Mouse (Mus musculus) ES-Bruce4 (cell line): Measurements from ENCODE around the gene Lmod1. TPM values are rescaled to one million over a fixed set of nuclear protein-coding genes. Genes with fewer than 3 reads are reported as not detected.

ENCODE experiments used
- H3K27ac ChIP-seq: 2 replicates; pipeline ENCODE4 v1.5.1; 2012; ENCODE audit warnings: low read length, inconsistent platforms; ENCODE audit not compliant: insufficient read depth
- H3K27me3 ChIP-seq: 2 replicates; pipeline ENCODE4 v1.6.1; 2012; ENCODE audit warnings: mild to moderate bottlenecking, low read length, inconsistent platforms; ENCODE audit not compliant: control insufficient read depth, poor library complexity, insufficient read depth, severe bottlenecking
- H3K36me3 ChIP-seq: 2 replicates; pipeline ENCODE4 v1.6.1; 2012; ENCODE audit warnings: inconsistent platforms, mild to moderate bottlenecking, low read length, moderate library complexity; ENCODE audit not compliant: control insufficient read depth, poor library complexity, insufficient read depth, severe bottlenecking
- H3K4me1 ChIP-seq: one replicate; pipeline ENCODE4 v1.8.1; 2011; ENCODE audit warnings: low read length; ENCODE audit not compliant: control insufficient read depth, insufficient read depth
- H3K4me3 ChIP-seq: 2 replicates; pipeline ENCODE4 v1.5.1; 2011; ENCODE audit warnings: low read depth, mild to moderate bottlenecking, low read length
- H3K9ac ChIP-seq: 2 replicates; pipeline ENCODE4 v1.6.1; 2012; ENCODE audit warnings: low read depth, mild to moderate bottlenecking, inconsistent platforms; ENCODE audit not compliant: poor library complexity, severe bottlenecking
- H3K9me3 ChIP-seq: replicated peaks from 2 replicates; pipeline ENCODE4 v1.6.1; 2012; ENCODE audit warnings: mild to moderate bottlenecking, low read length, inconsistent platforms; ENCODE audit not compliant: control insufficient read depth, poor library complexity, insufficient read depth, severe bottlenecking
- CTCF ChIP-seq: IDR thresholded peaks from one replicate; pipeline ENCODE4 v1.8.1; 2011; ENCODE audit warnings: low read depth, low read length
- EP300 ChIP-seq: IDR thresholded peaks from 2 replicates; pipeline ENCODE4 v1.6.1; 2011; ENCODE audit warnings: low read depth, low read length; ENCODE audit not compliant: insufficient read depth
- POLR2A ChIP-seq: IDR thresholded peaks from one replicate; pipeline ENCODE4 v1.8.1; 2011; ENCODE audit warnings: low read length; ENCODE audit not compliant: insufficient read depth
- polyA plus RNA-seq: library from polyadenylated mRNA; stranded (reverse); fragments of >200 nt; gene quantifications from 2 replicates; pipeline ENCODE4 v1.2.4, GENCODE M21; 2011; ENCODE audit warnings: low read depth; ENCODE audit not compliant: missing spikeins, insufficient read depth, insufficient read length

The Lmod1 gene
- polyA plus RNA-seq, 1 experiment: 2.5 TPM

DNA sequence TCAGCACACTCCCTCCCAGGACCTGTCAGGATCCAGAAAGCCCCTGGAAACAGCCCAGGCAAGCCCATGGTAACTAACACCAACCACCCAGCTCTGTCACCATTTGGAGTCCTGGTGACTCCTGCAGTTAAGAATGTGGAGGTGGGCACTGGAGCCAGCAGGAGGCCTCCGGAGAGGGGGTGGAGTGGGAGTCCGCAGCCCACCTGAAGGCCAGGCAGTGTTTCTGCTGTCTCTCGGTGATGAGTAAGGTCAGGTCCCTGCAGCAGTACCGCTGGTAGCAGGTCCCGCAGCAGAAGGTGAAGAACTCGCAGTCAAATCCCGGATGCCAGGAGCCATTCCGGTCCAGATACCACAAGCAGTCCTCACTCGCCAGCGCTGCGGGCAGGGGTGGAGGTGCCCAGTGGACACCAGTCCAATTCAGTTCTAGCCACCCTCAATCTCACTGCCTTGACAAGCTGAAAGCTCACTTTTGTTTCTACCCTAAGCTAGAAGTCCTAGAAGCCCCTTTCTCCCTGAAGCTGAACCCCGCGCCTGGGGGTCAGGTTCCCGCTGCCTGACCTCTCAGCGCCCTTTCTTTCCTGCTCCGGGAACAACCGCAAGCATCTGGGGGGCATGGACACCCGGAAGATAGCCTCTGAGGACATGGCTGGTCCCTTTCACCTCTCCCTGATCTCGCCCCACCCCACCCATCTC is 49.7 kb downstream of the Lmod1 start:
- H3K36me3 ChIP-seq: no peaks in the 10 kb centered on the region
- no peaks in the 10 kb centered on the region for H3K27me3 ChIP-seq
- peak overlapping the region; percentile 44 for H3K9ac ChIP-seq
- TF ChIP-seq EP300: no peak
- TF ChIP-seq POLR2A: no peak
- no peak for TF ChIP-seq CTCF
- H3K4me1 ChIP-seq: no peaks in the 10 kb centered on the region
- no peak overlapping the region for H3K27ac ChIP-seq
- peak overlapping the region; percentile 66 for H3K4me3 ChIP-seq
- no peaks in the 10 kb centered on the region for H3K9me3 ChIP-seq

DNA sequence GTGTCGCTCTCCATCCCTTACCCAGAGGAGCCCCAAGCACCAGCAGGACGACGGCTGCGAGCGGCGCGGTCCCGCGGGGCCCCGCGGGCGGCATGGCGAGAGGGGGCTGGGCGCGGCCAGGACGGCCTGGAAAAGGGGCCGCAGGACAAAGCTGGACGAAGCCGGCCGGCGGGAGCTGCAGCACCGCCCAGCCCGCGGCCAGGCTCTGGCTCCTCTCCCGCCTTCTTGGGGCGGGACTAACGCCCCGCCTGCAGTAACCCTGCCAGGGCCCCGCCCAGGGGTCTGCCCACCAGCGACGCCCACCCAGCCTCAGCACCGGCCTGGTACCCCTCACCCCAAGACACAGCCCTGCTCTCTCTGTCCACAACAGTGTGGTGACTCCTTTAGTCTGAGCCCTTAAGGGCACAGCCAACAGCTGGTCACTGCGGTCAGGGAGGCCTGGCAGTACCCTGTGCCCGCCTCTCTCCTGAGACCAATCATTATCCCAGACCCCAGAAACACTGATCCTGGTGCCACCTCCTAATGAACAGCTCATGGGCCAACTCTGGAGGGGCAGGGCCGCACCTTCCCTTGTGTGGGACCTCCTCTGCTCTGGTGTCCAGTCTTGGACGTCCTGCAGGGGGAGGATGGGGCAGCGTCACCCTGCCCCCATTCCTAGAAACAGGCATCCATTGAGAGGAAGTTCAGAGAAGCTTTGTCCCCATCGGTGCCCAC is 50.4 kb downstream of the Lmod1 start, which contains the start of gene Shisa4:
Gene Shisa4, minus strand, starts transcription at position 370 of the 714 bp plus-strand sequence.
- no peaks in the 10 kb centered on the region for H3K4me1 ChIP-seq
- H3K36me3 ChIP-seq: no peaks in the 10 kb centered on the region
- H3K27ac ChIP-seq: no peak within 1 kb of the TSS
- H3K9ac ChIP-seq: peak within 1 kb of the TSS; percentile 44
- peak within 1 kb of the TSS; percentile 66 for H3K4me3 ChIP-seq
- no peak for TF ChIP-seq CTCF
- no peak for TF ChIP-seq EP300
- H3K27me3 ChIP-seq: no peaks in the 10 kb centered on the region
- H3K9me3 ChIP-seq: no peaks in the 10 kb centered on the region

DNA sequence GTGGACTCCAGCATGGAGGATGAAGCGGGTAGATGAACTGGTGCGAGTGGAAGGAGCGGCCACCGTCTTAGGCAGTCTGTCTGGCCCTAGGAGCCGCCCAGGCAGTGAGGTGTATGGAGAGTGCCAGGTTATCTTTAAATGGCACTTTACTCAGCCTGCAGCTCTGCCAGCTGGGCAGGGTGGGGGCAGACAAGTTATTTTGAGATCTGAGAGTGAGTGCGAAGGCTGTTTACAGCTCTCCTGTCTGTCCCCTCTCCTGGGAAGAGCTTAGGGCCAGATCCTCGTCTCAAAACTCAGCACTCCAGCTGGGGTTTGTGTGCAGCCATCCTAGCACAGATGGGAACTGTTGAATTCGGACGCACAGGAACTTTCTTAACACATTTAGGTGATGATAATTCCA is 54.0 kb downstream of the Lmod1 start:
- Histone ChIP-seq H3K27me3 (no peaks in the 10 kb centered on the region), H3K4me1 (no peaks in the 10 kb centered on the region), H3K36me3 (no peaks in the 10 kb centered on the region), H3K9me3 (no peaks in the 10 kb centered on the region), H3K9ac (no peak overlapping the region), H3K27ac (no peak overlapping the region), H3K4me3 (no peak overlapping the region)
- no peak for TF ChIP-seq CTCF
- TF ChIP-seq POLR2A: no peak
- TF ChIP-seq EP300: no peak

DNA sequence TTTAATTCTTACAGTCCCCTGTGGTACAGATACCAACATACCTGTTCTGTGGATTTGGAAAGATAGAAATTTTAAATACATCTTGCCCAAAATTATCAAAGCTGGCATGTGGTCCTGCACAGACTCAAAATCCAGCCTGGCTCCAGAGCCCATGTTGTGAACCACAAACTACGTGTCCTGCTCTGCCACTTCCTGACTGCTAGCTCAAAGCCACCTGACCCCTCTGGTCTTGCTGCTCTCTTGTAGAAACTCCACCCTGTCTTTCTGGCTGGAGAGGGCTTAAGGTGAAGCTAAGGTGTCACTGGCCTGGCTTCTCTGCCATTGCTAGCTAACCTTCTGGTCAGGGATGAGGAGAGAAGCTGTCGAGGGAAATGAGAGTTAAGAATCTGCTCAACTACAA is 54.4 kb downstream of the Lmod1 start:
- no peaks in the 10 kb centered on the region for H3K36me3 ChIP-seq
- H3K27ac ChIP-seq: no peak overlapping the region
- no peaks in the 10 kb centered on the region for H3K4me1 ChIP-seq
- no peak overlapping the region for H3K4me3 ChIP-seq
- TF ChIP-seq POLR2A: no peak
- no peak for TF ChIP-seq CTCF
- no peak for TF ChIP-seq EP300
- no peak overlapping the region for H3K9ac ChIP-seq
- H3K27me3 ChIP-seq: no peaks in the 10 kb centered on the region
- H3K9me3 ChIP-seq: no peaks in the 10 kb centered on the region

DNA sequence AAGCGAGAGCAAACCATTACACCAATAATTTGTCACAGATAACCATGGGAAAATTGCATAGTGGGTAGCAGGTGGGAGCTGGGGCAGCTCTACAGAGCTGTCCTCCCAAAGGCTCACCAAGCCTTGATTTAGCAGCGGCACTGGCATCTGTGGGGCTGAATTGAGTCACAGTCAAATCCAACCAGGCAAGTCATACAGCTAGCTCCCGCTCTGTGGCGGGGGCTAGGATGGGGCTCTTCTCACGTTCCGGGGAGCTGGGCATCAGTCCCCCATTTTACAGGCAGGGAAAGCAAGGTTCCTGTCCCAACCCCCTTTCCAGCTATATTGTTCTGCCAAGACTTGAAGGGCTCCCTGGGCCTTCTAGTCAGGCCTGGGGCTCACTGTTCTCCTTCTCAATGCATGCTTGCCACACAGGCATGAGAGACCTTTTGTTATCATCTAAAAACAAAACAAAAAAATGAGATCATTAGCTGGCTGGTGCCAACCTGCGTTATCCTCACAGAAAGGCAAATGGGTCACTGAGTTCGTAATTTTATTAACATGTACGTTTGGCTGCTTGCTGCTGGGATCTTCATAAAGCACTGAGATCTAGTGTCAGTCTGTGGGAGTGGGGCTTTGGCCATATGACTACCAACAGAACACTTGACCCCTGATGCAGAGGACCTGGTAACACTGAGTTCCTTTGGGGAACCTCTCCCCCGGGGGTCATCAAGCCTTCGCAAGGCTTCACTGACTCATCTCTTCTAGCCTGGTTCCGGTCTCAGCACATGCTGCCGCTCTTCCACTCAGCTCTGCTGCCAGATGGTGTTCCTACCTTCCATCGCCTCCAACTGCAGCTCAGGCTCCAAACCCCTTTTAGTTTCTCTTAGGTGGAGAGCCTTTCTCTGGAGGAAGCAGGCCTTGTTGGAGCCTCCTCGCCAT is 55.7 kb downstream of the Lmod1 start:
- H3K4me1 ChIP-seq: no peaks in the 10 kb centered on the region
- H3K4me3 ChIP-seq: no peak overlapping the region
- peaks cover 8% of the 10 kb centered on the region for H3K36me3 ChIP-seq
- H3K9ac ChIP-seq: no peak overlapping the region
- H3K9me3 ChIP-seq: no peaks in the 10 kb centered on the region
- TF ChIP-seq EP300: no peak
- no peak for TF ChIP-seq POLR2A
- no peak for TF ChIP-seq CTCF
- H3K27ac ChIP-seq: no peak overlapping the region
- no peaks in the 10 kb centered on the region for H3K27me3 ChIP-seq
